Mouse (Mus musculus): ENCODE measurements around the gene Ehmt2. TPM values are rescaled to one million over a fixed set of nuclear protein-coding genes. Genes with fewer than 3 reads are reported as not detected.
"Not testable (repeated sequence)": the region's sequence is repeated elsewhere in the genome, so short reads cannot be mapped to it uniquely, and the experiment has no call there.

Ehmt2 gene
- total RNA-seq, 4 experiments from 2014 or later = 148 to 179 (median 173) TPM

DNA sequence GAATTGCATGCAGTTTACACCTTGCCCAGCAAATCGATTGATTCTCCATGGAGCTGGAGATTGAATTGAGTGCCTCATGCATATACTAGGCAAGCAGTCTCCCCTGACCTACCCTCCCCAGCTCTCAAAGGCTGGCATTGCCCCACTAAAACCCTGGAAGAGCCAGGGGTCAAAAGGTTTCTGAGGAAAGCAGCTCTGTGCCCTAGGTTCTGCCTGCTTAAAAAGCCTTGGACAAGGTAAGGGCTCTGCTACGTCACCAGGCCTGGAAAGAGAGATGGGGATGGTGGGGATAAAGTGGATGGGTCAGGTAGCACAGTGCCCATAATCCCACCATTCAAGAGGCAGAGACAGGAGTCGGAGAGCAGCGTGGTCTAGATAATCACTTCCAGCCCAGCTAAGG is 56.6 kb downstream of the Ehmt2 start:
- DNase-seq = no peak

DNA sequence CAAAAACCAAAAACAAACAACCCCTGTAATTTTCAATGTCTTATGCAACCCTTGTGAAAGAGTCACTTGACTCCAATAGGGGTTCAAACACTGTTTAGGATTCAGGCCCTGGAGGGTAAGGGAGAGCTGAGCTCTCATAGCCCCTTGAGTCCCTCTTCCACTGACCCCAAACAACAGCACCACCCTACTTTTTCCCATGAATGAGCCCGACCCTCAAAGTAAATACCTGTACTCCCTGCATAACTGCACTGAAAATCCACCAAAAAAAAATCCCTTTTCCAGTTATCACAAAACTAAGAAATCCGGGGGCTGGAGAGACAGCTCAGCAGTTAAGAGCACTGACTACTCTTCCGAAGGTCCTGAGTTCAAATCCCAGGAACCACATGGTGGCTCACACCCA is 57.6 kb downstream of the Ehmt2 start:
- no peak for DNase-seq

DNA sequence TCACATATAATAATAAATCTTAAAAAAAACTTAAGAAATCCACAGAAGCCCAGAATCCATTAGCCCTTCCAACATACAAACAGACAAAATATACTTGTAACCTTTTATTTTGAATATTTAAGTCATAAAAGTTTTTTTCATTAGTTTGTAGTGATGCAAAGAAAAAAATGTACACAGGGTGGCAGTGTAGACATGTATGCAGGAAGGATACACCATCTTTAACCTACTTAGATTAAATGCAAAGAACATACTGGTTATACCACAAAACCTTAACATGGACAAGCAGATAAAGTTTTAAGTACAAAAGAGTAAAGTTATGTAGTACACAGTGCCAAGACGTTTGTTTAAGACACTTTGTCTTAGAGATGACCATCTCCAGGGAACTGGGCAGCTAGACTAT is 58.1 kb downstream of the Ehmt2 start:
- DNase-seq = no peak

DNA sequence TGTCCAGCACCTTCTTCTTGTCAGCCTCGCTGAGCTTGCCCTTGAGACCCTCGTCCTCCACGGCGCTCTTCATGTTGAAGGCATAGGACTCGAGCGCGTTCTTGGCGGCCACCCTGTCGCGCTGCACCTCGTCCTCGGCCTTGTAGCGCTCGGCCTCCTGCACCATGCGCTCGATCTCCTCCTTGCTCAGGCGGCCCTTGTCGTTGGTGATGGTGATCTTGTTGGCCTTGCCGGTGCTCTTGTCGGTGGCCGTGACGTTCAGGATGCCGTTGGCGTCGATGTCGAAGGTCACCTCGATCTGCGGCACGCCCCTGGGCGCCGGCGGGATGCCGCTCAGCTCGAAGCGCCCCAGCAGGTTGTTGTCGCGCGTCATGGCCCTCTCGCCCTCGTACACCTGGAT is 59.0 kb downstream of the Ehmt2 start:
- DNase-seq = not testable (repeated sequence)

DNA sequence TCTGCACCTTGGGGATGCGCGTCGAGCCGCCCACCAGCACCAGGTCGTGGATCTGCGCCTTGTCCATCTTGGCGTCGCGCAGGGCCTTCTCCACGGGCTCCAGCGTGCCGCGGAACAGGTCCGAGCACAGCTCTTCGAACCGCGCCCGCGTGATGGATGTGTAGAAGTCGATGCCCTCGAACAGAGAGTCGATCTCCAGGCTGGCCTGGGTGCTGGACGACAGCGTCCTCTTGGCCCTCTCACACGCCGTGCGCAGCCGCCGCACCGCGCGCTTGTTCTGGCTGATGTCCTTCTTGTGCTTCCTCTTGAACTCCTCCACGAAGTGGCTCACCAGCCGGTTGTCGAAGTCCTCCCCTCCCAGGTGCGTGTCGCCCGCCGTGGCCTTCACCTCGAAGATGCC is 59.7 kb downstream of the Ehmt2 start:
- DNase-seq = not testable (repeated sequence)

DNA sequence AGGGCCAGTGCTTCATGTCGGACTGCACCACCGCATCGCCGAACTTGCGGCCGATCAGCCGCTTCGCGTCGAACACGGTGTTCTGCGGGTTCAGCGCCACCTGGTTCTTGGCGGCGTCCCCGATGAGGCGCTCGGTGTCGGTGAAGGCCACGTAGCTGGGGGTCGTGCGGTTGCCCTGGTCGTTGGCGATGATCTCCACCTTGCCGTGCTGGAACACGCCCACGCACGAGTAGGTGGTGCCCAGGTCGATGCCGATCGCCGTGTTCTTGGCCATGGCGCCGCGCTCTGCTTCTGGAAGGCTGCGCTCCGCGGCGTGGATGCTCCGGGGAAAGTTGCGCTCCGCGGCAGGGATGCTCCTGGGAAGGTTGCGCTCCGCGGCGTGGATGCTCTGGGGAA is 60.5 kb downstream of the Ehmt2 start:
- not testable (repeated sequence) for DNase-seq

DNA sequence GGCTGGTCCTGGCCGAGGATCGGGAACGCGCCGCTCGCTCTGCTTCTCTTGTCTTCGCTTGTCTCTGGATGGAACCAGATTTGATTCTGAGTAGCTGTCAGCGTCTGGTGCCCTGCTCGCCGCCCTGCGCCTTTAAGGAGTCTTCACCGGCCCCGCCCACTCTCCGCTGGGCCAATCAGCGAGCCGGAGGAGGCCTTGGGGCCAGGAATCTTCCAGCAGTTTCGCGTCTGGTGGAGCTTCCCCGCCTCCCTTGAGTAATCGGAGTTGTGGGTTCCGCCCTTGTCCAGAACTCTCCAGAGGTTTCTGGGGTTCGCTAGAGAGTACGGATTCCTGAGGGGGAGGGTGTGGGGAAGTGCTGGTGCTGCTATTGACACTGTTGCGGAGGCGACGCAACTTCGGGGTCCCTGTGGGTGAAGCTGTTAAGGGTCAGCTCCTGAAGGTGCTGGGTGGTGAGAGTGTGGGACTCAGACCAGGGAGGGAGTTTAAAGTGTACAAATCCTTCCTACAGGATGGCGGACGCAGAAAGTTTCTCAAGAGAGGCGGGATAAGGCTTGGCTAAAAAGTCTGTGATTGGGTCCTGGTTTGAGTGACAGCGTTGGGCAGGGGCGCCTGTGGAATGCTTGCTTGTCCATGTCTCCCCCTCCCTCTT is 61.0 kb downstream of the Ehmt2 start, which contains the start of gene Hspa1b:
Hspa1b (minus strand) TSS at position 109 of the 649 bp plus-strand sequence.
- DNase-seq = peak; percentile 89

DNA sequence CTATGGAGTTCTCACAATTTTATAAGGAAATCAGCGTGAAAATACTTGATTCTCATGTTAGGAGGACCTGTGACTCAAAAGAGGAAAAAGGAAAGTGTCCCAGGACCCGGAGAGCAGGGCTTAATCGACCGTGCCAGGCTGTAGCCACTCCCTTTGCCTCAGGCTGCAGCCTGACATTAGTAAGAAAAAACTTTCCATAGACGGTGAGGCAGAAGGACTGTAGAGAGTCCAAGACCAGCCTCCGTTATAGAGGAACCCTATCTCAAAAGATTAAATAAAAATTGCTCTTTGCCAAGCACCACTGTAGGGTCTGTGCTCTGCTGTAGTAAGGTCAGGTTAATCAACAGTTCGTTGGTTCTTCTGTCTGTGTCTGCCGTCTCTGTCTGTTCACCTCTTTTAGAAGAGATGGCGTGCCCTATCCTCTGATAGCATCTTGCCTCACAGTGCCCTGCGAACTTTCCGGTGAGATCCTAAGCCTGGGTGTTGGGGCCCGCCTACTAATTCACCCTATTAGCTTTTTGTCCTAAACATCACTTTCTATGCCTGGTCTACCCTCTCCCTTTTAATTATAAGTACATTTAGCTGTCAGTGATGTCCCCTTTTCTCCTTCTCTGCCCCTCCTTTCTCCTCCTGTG is 61.7 kb downstream of the Ehmt2 start:
- no peak for DNase-seq

DNA sequence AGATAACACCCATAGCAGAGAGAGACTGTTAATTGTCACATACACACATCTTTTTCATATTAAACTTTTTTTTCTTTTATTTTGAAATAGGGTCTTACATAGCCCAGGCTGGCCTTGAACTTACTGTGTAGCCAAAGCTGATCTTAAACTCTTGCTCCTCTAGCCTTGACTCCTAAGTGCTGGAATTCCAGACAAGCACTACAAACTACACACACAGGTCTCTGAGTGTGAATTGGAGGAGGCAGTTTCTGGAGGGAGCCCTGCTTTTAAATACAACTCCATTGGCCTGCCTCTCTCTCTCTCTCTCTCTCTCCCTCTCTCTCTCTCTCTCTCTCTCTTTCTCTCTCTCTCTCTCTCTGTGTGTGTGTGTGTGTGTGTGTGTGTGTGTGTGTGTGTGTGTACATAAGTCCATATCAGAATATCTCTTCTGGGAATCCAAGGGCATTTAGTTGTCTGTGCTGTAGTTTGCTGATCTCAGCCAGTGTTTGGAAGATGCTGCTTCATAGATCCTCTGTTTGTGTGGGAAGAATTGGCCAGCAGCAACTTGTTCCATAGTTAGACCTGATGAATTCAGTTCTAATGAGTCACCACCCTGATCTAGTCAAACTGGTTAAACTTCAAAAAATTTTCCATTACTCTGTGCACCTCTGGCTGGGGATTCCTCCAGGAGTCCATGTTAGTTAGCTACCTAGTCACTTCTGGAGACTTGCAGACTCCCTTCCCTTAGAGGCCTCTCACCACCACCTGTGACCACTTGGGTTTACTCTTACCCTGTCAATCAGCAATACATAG is 62.6 kb downstream of the Ehmt2 start:
- no peak for DNase-seq

DNA sequence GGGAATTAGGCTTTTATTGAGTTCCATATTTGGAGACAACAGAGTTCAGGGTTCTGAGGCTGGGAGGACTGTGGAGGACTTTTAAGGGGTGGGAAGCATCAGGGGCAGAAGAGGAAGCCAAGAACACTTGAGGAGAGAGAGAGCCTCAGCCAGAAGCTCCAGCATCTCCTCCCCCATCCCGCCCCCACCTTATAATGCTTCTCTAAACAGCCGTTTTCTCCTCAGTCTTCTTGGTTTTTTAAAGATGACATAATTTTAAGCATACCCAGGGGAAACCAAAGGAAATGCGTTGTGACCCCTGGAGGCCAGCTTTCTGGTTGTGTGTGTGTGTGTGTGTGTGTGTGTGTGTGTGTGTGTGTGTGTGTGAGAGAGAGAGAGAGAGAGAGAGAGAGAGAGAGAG is 63.9 kb downstream of the Ehmt2 start:
- no peak for DNase-seq

DNA sequence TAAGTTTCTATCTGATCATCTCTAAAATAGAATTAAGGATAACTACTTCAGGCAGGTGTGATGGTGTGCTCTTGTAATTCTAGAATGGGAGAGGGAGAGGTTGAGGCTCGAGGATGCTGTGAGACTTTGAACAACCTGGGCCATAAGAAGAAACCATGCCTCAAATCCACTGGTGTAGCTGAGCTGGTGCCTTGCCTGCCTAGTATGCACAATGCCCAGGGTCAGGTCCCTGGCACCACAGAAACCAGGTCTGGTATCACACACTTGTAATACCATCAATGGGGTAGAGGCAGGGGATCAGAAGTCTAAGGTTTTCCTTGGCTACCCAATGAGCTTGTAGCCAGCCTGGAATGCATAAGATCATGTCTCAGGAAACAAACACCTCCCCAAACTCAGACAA is 64.6 kb downstream of the Ehmt2 start:
- no peak for DNase-seq

Small RNA genes within 50 kb of the gene (microRNA-seq; reads per million reads assigned to microRNA genes)
- gene Mir6972 = 0 to 0.18 reads per million in 2 experiments

Other genes starting within 250 kb of the Ehmt2 start
- 10 to 100 TPM; 27.6 to 54.1 (median 41.4) TPM for gene Tnxb, start 227.9 kb upstream of the Ehmt2 start, total RNA-seq (2022)
- 100 to 1,000 TPM; 116 to 180 (median 142) TPM for gene C4b, start 154.6 kb upstream of the Ehmt2 start, total RNA-seq (2022)
- over 10,000 TPM in 2 of 4 experiments, 1,000 to 10,000 TPM in 2; 6,868 to 18,233 (median 12,184) TPM for gene Cyp21a1, start 93.9 kb upstream of the Ehmt2 start, total RNA-seq (2022)
- 10 to 100 TPM; 43.2 to 75.9 (median 64.6) TPM for gene Stk19, start 61.5 kb upstream of the Ehmt2 start, total RNA-seq (2022)
- 10 to 100 TPM; 48.2 to 76.5 (median 67.0) TPM for gene Dxo, start 61.5 kb upstream of the Ehmt2 start, total RNA-seq (2022)
- 10 to 100 TPM; 67.2 to 85.0 (median 83.5) TPM for gene Skiv2l, start 48.3 kb upstream of the Ehmt2 start, total RNA-seq (2022)
- 10 to 100 TPM; 41.7 to 59.8 (median 53.8) TPM for gene Nelfe, start 48.1 kb upstream of the Ehmt2 start, total RNA-seq (2022)
- gene Cfb, start 36.0 kb upstream of the Ehmt2 start, total RNA-seq (2022) = 10 to 100 TPM in 3 of 4 experiments, 1 to 10 TPM in 1; 9.5 to 29.5 (median 17.1) TPM
- 10 to 100 TPM; 15.0 to 21.0 (median 18.0) TPM for gene Zbtb12, start 19.0 kb upstream of the Ehmt2 start, total RNA-seq (2022)
- under 1 TPM in 1 of 4 experiments, not detected in 3; 0.89 TPM for gene Gm20547, start 16.4 kb upstream of the Ehmt2 start, total RNA-seq (2022)
- 100 to 1,000 TPM in 3 of 4 experiments, 10 to 100 TPM in 1; 86.8 to 164 (median 129) TPM for gene C2, start 204 bp upstream of the Ehmt2 start, total RNA-seq (2022)
- gene Slc44a4, start 16.0 kb downstream of the Ehmt2 start, total RNA-seq (2022) = 1 to 10 TPM in 2 of 4 experiments, under 1 TPM in 2; 0.73 to 1.8 (median 1.1) TPM
- gene Neu1, start 32.8 kb downstream of the Ehmt2 start, total RNA-seq (2022) = 10 to 100 TPM; 27.3 to 39.4 (median 28.1) TPM
- gene Hspa1b, start 60.8 kb downstream of the Ehmt2 start, total RNA-seq (2022) = 100 to 1,000 TPM in 1 of 4 experiments, 10 to 100 TPM in 3; 24.5 to 115 (median 36.0) TPM
- under 1 TPM in 1 of 4 experiments, not detected in 3; 0.73 TPM for gene Gm20481, start 71.4 kb downstream of the Ehmt2 start, total RNA-seq (2022)
- 10 to 100 TPM; 11.9 to 35.8 (median 14.4) TPM for gene Hspa1a, start 73.7 kb downstream of the Ehmt2 start, total RNA-seq (2022)
- under 1 TPM; 0.14 to 0.25 (median 0.17) TPM for gene Hspa1l, start 74.2 kb downstream of the Ehmt2 start, total RNA-seq (2022)
- 10 to 100 TPM; 28.2 to 35.4 (median 30.1) TPM for gene Lsm2, start 83.4 kb downstream of the Ehmt2 start, total RNA-seq (2022)
- gene Vars, start 102.5 kb downstream of the Ehmt2 start, total RNA-seq (2022) = 10 to 100 TPM; 57.9 to 76.0 (median 67.7) TPM
- gene Vwa7, start 118.1 kb downstream of the Ehmt2 start, total RNA-seq (2022) = 1 to 10 TPM in 2 of 4 experiments, under 1 TPM in 2; 0.75 to 1.8 (median 1.2) TPM
- gene Sapcd1, start 129.5 kb downstream of the Ehmt2 start, total RNA-seq (2022) = 1 to 10 TPM in 2 of 4 experiments, under 1 TPM in 2; 0.91 to 2.8 (median 0.99) TPM
- gene Msh5, start 148.3 kb downstream of the Ehmt2 start, total RNA-seq (2022) = 1 to 10 TPM in 3 of 4 experiments, under 1 TPM in 1; 0.73 to 4.0 (median 2.2) TPM
- 100 to 1,000 TPM in 2 of 4 experiments, 10 to 100 TPM in 2; 83.2 to 134 (median 113) TPM for gene Clic1, start 151.5 kb downstream of the Ehmt2 start, total RNA-seq (2022)
- gene Ddah2, start 160.6 kb downstream of the Ehmt2 start, total RNA-seq (2022) = 10 to 100 TPM; 12.4 to 29.5 (median 21.6) TPM
- gene Ly6g6c, start 166.9 kb downstream of the Ehmt2 start, total RNA-seq (2022) = not detected
- not detected for gene Mpig6b, start 167.7 kb downstream of the Ehmt2 start, total RNA-seq (2022)
- gene Ly6g6e, start 178.4 kb downstream of the Ehmt2 start, total RNA-seq (2022) = not detected
- under 1 TPM in 2 of 4 experiments, not detected in 2; 0.46 to 0.68 TPM for gene Ly6g6d, start 179.6 kb downstream of the Ehmt2 start, total RNA-seq (2022)
- not detected for gene Ly6g6f, start 187.1 kb downstream of the Ehmt2 start, total RNA-seq (2022)
- 100 to 1,000 TPM in 2 of 4 experiments, 10 to 100 TPM in 2; 79.4 to 124 (median 103) TPM for gene Abhd16a, start 190.8 kb downstream of the Ehmt2 start, total RNA-seq (2022)
- gene Ly6g5c, start 209.8 kb downstream of the Ehmt2 start, total RNA-seq (2022) = not detected
- gene Ly6g5b, start 217.0 kb downstream of the Ehmt2 start, total RNA-seq (2022) = under 1 TPM in 3 of 4 experiments, not detected in 1; 0.38 to 0.91 (median 0.40) TPM
- gene Gpank1, start 223.0 kb downstream of the Ehmt2 start, total RNA-seq (2022) = 10 to 100 TPM; 12.6 to 17.9 (median 14.5) TPM
- 100 to 1,000 TPM; 196 to 224 (median 222) TPM for gene Csnk2b, start 223.6 kb downstream of the Ehmt2 start, total RNA-seq (2022)
- gene D17H6S53E, start 227.9 kb downstream of the Ehmt2 start, total RNA-seq (2022) = 10 to 100 TPM; 29.3 to 41.2 (median 39.6) TPM
- under 1 TPM in 2 of 4 experiments, not detected in 2; 0.28 to 0.32 TPM for gene Apom, start 233.6 kb downstream of the Ehmt2 start, total RNA-seq (2022)
- gene Bag6, start 236.7 kb downstream of the Ehmt2 start, total RNA-seq (2022) = 100 to 1,000 TPM; 354 to 477 (median 417) TPM